Mouse (Mus musculus): ENCODE measurements around the gene Fbxl17. TPM values are rescaled to one million over a fixed set of nuclear protein-coding genes. Genes with fewer than 3 reads are reported as not detected.

The Fbxl17 gene
- total RNA-seq, 2 experiments from 2014 or later: 23.5 to 25.5 TPM

- DNase-seq (ENCODE audit: low spot score): no peak
- intact Hi-C loops (cut with DNase I): loop anchor here (2.0 kb wide), 1 partner anchor 79 kb away; no protein-coding TSS in a partner anchor
These were observed 94.3 kb downstream of the Fbxl17 start for GRCm38 (mm10) chr17:63405471-63405870.

GRCm38 (mm10) chr17:63404968-63405367 is 94.8 kb downstream of the Fbxl17 start:
- intact Hi-C loops (cut with DNase I): loop anchor here (2.0 to 5.0 kb wide), 2 partner anchors 43 to 78 kb away; no protein-coding TSS in a partner anchor
- DNase-seq (ENCODE audit: low spot score): no peak

GRCm38 (mm10) chr17:63403801-63404415 is 95.9 kb downstream of the Fbxl17 start:
- intact Hi-C loops (cut with DNase I): loop anchor here (2.0 to 5.0 kb wide), 2 partner anchors 42 to 77 kb away; no protein-coding TSS in a partner anchor

GRCm38 (mm10) chr17:63402741-63403681 is 96.8 kb downstream of the Fbxl17 start:
- intact Hi-C loops (cut with DNase I): loop anchor here (5.0 kb wide), 1 partner anchor 41 kb away; no protein-coding TSS in a partner anchor
- no peak for DNase-seq (ENCODE audit: low spot score)

More at GRCm38 (mm10) chr17:63403801-63404415, 95.9 kb downstream of the Fbxl17 start:
- no peak for DNase-seq (ENCODE audit: low spot score)

- intact Hi-C loops (cut with DNase I): loop anchor here (5.0 kb wide), 1 partner anchor 40 kb away; no protein-coding TSS in a partner anchor
- DNase-seq (ENCODE audit: low spot score): no peak
These were observed 97.6 kb downstream of the Fbxl17 start for GRCm38 (mm10) chr17:63402170-63402569.

GRCm38 (mm10) chr17:63400640-63401039 is 99.2 kb downstream of the Fbxl17 start:
- intact Hi-C loops (cut with DNase I): loop anchor here (5.0 kb wide), 1 partner anchor 38 kb away; no protein-coding TSS in a partner anchor
- no peak for DNase-seq (ENCODE audit: low spot score)

GRCm38 (mm10) chr17:63399816-63400215 is 100.0 kb downstream of the Fbxl17 start:
- intact Hi-C loops (cut with DNase I): loop anchor here (5.0 kb wide), 1 partner anchor 38 kb away; no protein-coding TSS in a partner anchor

GRCm38 (mm10) chr17:63391506-63391905 is 108.3 kb downstream of the Fbxl17 start:
- DNase-seq (ENCODE audit: low spot score): no peak
- intact Hi-C loops (cut with DNase I): no loop called here

More at GRCm38 (mm10) chr17:63399816-63400215, 100.0 kb downstream of the Fbxl17 start:
- no peak for DNase-seq (ENCODE audit: low spot score)

- no peak for DNase-seq (ENCODE audit: low spot score)
- intact Hi-C loops (cut with DNase I): no loop called here
These were observed 108.9 kb downstream of the Fbxl17 start for GRCm38 (mm10) chr17:63390951-63391350.

- no peak for DNase-seq (ENCODE audit: low spot score)
- intact Hi-C loops (cut with DNase I): no loop called here
These were observed 128.8 kb downstream of the Fbxl17 start for GRCm38 (mm10) chr17:63370977-63371376.

GRCm38 (mm10) chr17:63369631-63370310 is 130.0 kb downstream of the Fbxl17 start:
- no peak for DNase-seq (ENCODE audit: low spot score)
- intact Hi-C loops (cut with DNase I): no loop called here

- DNase-seq (ENCODE audit: low spot score): no peak
- intact Hi-C loops (cut with DNase I): no loop called here
These were observed 132.3 kb downstream of the Fbxl17 start for GRCm38 (mm10) chr17:63367476-63367875.

- intact Hi-C loops (cut with DNase I): no loop called here
- no peak for DNase-seq (ENCODE audit: low spot score)
These were observed 133.8 kb downstream of the Fbxl17 start for GRCm38 (mm10) chr17:63366045-63366444.

GRCm38 (mm10) chr17:63364605-63365004 is 135.2 kb downstream of the Fbxl17 start:
- no peak for DNase-seq (ENCODE audit: low spot score)
- intact Hi-C loops (cut with DNase I): loop anchor here (5.0 kb wide), 1 partner anchor 38 kb away; no protein-coding TSS in a partner anchor

- DNase-seq (ENCODE audit: low spot score): no peak
- intact Hi-C loops (cut with DNase I): loop anchor here (5.0 kb wide), 1 partner anchor 40 kb away; no protein-coding TSS in a partner anchor
These were observed 137.6 kb downstream of the Fbxl17 start for GRCm38 (mm10) chr17:63362196-63362595.

- no peak for DNase-seq (ENCODE audit: low spot score)
- intact Hi-C loops (cut with DNase I): loop anchor here (5.0 kb wide), 1 partner anchor 41 kb away; no protein-coding TSS in a partner anchor
These were observed 138.1 kb downstream of the Fbxl17 start for GRCm38 (mm10) chr17:63361679-63362078.

- DNase-seq (ENCODE audit: low spot score): no peak
- intact Hi-C loops (cut with DNase I): no loop called here
These were observed 141.0 kb downstream of the Fbxl17 start for GRCm38 (mm10) chr17:63358837-63359236.

GRCm38 (mm10) chr17:63356202-63356601 is 143.6 kb downstream of the Fbxl17 start:
- DNase-seq (ENCODE audit: low spot score): no peak
- intact Hi-C loops (cut with DNase I): no loop called here

GRCm38 (mm10) chr17:63352634-63353195 is 147.1 kb downstream of the Fbxl17 start:
- intact Hi-C loops (cut with DNase I): no loop called here

More at GRCm38 (mm10) chr17:63352634-63353195, 147.1 kb downstream of the Fbxl17 start:
- DNase-seq (ENCODE audit: low spot score): no peak
